Mouse (Mus musculus) adipocyte (in vitro differentiated cells): ENCODE measurements at regions not wholly inside any gene's neighbourhood (a gene's known extent, or its start where the extent isn't known, plus 50 kb on each side); places are given as distances from the start of the nearest gene placed in this dataset.
"Not testable (repeated sequence)": the region's sequence is repeated elsewhere in the genome, so short reads cannot be mapped to it uniquely, and the experiment has no call there.

Experiments
- DNase-seq: peaks from one replicate; pipeline ENCODE4 v3.0.0-alpha.2; 2016; ENCODE audit warnings: low spot score

GRCm38 (mm10) chr8:109311484-109312210 lies 182.2 kb upstream of the Pmfbp1 start:
- no peak for DNase-seq

- DNase-seq = no peak
These were observed 181.1 kb upstream of the Pmfbp1 start for GRCm38 (mm10) chr8:109312731-109313130.

- no peak for DNase-seq
These were observed 172.9 kb upstream of the Pmfbp1 start for GRCm38 (mm10) chr8:109320955-109321354.

- DNase-seq = no peak
These were observed 170.5 kb upstream of the Pmfbp1 start for GRCm38 (mm10) chr8:109323351-109323750.

- DNase-seq = no peak
These were observed 169.6 kb upstream of the Pmfbp1 start for GRCm38 (mm10) chr8:109324241-109324640.

GRCm38 (mm10) chr8:109336203-109336602 lies 157.6 kb upstream of the Pmfbp1 start:
- DNase-seq = no peak

- no peak for DNase-seq
These were observed 155.5 kb upstream of the Pmfbp1 start for GRCm38 (mm10) chr8:109338220-109338835.

- DNase-seq = not testable (repeated sequence)
These were observed 153.2 kb upstream of the Pmfbp1 start for GRCm38 (mm10) chr8:109340647-109341046.

- DNase-seq = no peak
These were observed 138.7 kb upstream of the Pmfbp1 start for GRCm38 (mm10) chr8:109355168-109355567.

- no peak for DNase-seq
These were observed 134.3 kb upstream of the Pmfbp1 start for GRCm38 (mm10) chr8:109359396-109360051.

GRCm38 (mm10) chr8:109360081-109360715 lies 133.6 kb upstream of the Pmfbp1 start:
- DNase-seq = no peak

GRCm38 (mm10) chr8:109360904-109361303 lies 132.9 kb upstream of the Pmfbp1 start:
- no peak for DNase-seq

GRCm38 (mm10) chr8:109361575-109362361 lies 132.1 kb upstream of the Pmfbp1 start:
- DNase-seq = no peak

- no peak for DNase-seq
These were observed 130.5 kb upstream of the Pmfbp1 start for GRCm38 (mm10) chr8:109363185-109363845.

- no peak for DNase-seq
These were observed 119.8 kb upstream of the Pmfbp1 start for GRCm38 (mm10) chr8:109373977-109374376.

- DNase-seq = no peak
These were observed 108.9 kb upstream of the Pmfbp1 start for GRCm38 (mm10) chr8:109384881-109385280.

GRCm38 (mm10) chr8:109395133-109395855 lies 98.5 kb upstream of the Pmfbp1 start:
- no peak for DNase-seq

GRCm38 (mm10) chr8:109399616-109400015 lies 94.2 kb upstream of the Pmfbp1 start:
- DNase-seq = no peak

- no peak for DNase-seq
These were observed 93.6 kb upstream of the Pmfbp1 start for GRCm38 (mm10) chr8:109400192-109400591.

GRCm38 (mm10) chr8:109407913-109408312 lies 85.9 kb upstream of the Pmfbp1 start:
- no peak for DNase-seq

- no peak for DNase-seq
These were observed 83.3 kb upstream of the Pmfbp1 start for GRCm38 (mm10) chr8:109410531-109410930.
